Mouse (Mus musculus) midbrain, postnatal 0 days (tissue): ENCODE data around the gene Pfdn2. TPM values are rescaled to one million over a fixed set of nuclear protein-coding genes. Genes with fewer than 3 reads are reported as not detected.
A peak's percentile ranks its signal among the peaks of the same experiment; 100 is the strongest.

Experiments used
- ATAC-seq: fragments of 200-750 bp; cut with Nextera tagmentation; 2 replicates; pipeline ENCODE4 v1.8.0; 2017; ENCODE audit warnings: moderate number of reproducible peaks, mild to moderate bottlenecking, moderate TSS enrichment, moderate library complexity; ENCODE audit not compliant: low FRiP score
- DNase-seq: peaks from one replicate; pipeline ENCODE4 v3.0.0-alpha.2; 2015; ENCODE audit warnings: low spot score
- H3K27ac ChIP-seq: fragments of 300-500 bp; sonication (generic); 2 replicates; pipeline ENCODE4 v1.5.1; 2014; ENCODE audit warnings: low read depth, mild to moderate bottlenecking, low read length, mixed read lengths
- H3K27me3 ChIP-seq: fragments of 300-500 bp; sonication (generic); 2 replicates; pipeline ENCODE4 v1.6.1; 2014; ENCODE audit warnings: low read length, control low read depth, mixed read lengths; ENCODE audit not compliant: insufficient read depth
- H3K36me3 ChIP-seq: fragments of 300-500 bp; sonication (generic); 2 replicates; pipeline ENCODE4 v1.6.1; 2014; ENCODE audit warnings: low read length, control low read depth, mixed read lengths; ENCODE audit not compliant: insufficient read depth
- H3K4me1 ChIP-seq: fragments of 300-500 bp; sonication (generic); 2 replicates; pipeline ENCODE4 v1.6.1; 2014; ENCODE audit warnings: mild to moderate bottlenecking, control low read depth, antibody characterized with exemption, low read length, mixed read lengths; ENCODE audit not compliant: insufficient read depth
- H3K4me2 ChIP-seq: fragments of 300-500 bp; sonication (generic); 2 replicates; pipeline ENCODE4 v1.6.1; 2014; ENCODE audit warnings: low read depth, mild to moderate bottlenecking, low read length, mixed read lengths; ENCODE audit not compliant: poor library complexity, severe bottlenecking
- H3K4me3 ChIP-seq: fragments of 300-500 bp; sonication (generic); 2 replicates; pipeline ENCODE4 v1.5.1; 2014; ENCODE audit warnings: low read depth, mild to moderate bottlenecking, low read length, moderate library complexity
- H3K9ac ChIP-seq: fragments of 300-500 bp; sonication (generic); replicated peaks from 2 replicates; pipeline ENCODE4 v1.6.1; 2014; ENCODE audit warnings: mild to moderate bottlenecking, low read length, moderate library complexity, mixed read lengths; ENCODE audit not compliant: poor library complexity, severe bottlenecking
- H3K9me3 ChIP-seq: fragments of 300-500 bp; sonication (generic); 2 replicates; pipeline ENCODE4 v1.6.1; 2016; ENCODE audit warnings: low read length, control low read depth
- CTCF ChIP-seq: IDR thresholded peaks from 2 replicates; pipeline ENCODE4 v1.5.1; 2016; ENCODE audit warnings: antibody characterized with exemption, mild to moderate bottlenecking
- WGBS: fragments of 180-500 bp; shearing (Covaris S2); extraction: QIAGEN DNeasy Blood & Tissue Kit; methylation state at CpG from one replicate; pipeline ENCODE4 v1.1.7; 2014; 5-methylcytosine and 5-hydroxymethylcytosine counted together
- polyA plus RNA-seq: library from polyadenylated mRNA; unstranded; fragments of >200 nt; fragmentation: Nextera tagmentation; extraction: Ambion mirVana; gene quantifications from 2 replicates; pipeline ENCODE4 v1.2.1, GENCODE M21; 2015
- total RNA-seq: library from RNA; depleted of rRNA; stranded (reverse); fragments of >200 nt; gene quantifications from 2 replicates; pipeline ENCODE4 v1.2.3, GENCODE M21; 2014

The Pfdn2 gene
- total and polyA plus RNA-seq, 2 experiments from 2014 or later: 17.3 to 155 TPM

- TF ChIP-seq CTCF: no peak
- Histone ChIP-seq H3K4me1 (0 out of 2 replicates have a peak, but pooled peaks cover 4% of the 10 kb centered on the region), H3K4me2 (peak overlapping the region; percentile 83), H3K9ac (peak overlapping the region; percentile 68), H3K36me3 (peaks cover 14% of the 10 kb centered on the region), H3K9me3 (peaks cover 3% of the 10 kb centered on the region; the same call in 1 of the 2 replicates), H3K4me3 (peak overlapping the region; percentile 50), H3K27me3 (no peaks in the 10 kb centered on the region), H3K27ac (peak overlapping the region; percentile 77)
- DNase-seq (no peak), ATAC-seq (peak; percentile 48; the same call in 1 of the 2 replicates)
- 8% methylated on average over 26 of the region's 26 CpGs for WGBS
Observed at GRCm38 (mm10) chr1:171360253-171360652, 14.8 kb downstream of the Pfdn2 start.

- peak within 1 kb of the TSS; percentile 50 for H3K4me3 ChIP-seq
- H3K9me3 ChIP-seq: peaks cover 3% of the 10 kb centered on the region; the same call in 1 of the 2 replicates
- H3K27me3 ChIP-seq: no peaks in the 10 kb centered on the region
- 2% methylated on average over 21 of the region's 21 CpGs for WGBS
- DNase-seq (peak; percentile 99), ATAC-seq (peak; percentile 98)
- no peak for TF ChIP-seq CTCF
- H3K27ac ChIP-seq: peak within 1 kb of the TSS; percentile 77
- H3K36me3 ChIP-seq: peaks cover 14% of the 10 kb centered on the region
- peak within 1 kb of the TSS; percentile 71 for H3K9ac ChIP-seq
- H3K4me1 ChIP-seq: 0 out of 2 replicates have a peak, but pooled peaks cover 4% of the 10 kb centered on the region
- peak within 1 kb of the TSS; percentile 83 for H3K4me2 ChIP-seq
Observed at GRCm38 (mm10) chr1:171360656-171361055, 15.2 kb downstream of the Pfdn2 start, which contains the start of gene Klhdc9. Gene Klhdc9, minus strand, starts transcription at chr1:171360798.

GRCm38 (mm10) chr1:171361106-171362103, 15.9 kb downstream of the Pfdn2 start:
- Histone ChIP-seq H3K36me3 (peaks cover 14% of the 10 kb centered on the region), H3K27me3 (no peaks in the 10 kb centered on the region), H3K27ac (peak overlapping the region; percentile 77), H3K9me3 (peaks cover 3% of the 10 kb centered on the region; the same call in 1 of the 2 replicates), H3K4me2 (peak overlapping the region; percentile 83), H3K4me3 (peak overlapping the region; percentile 50), H3K4me1 (0 out of 2 replicates have a peak, but pooled peaks cover 4% of the 10 kb centered on the region), H3K9ac (peak overlapping the region; percentile 71)
- peak; percentile 97 for TF ChIP-seq CTCF
- ATAC-seq: peak; percentile 75
- 28% methylated on average over 16 of the region's 16 CpGs for WGBS
- DNase-seq: peak; percentile 90

GRCm38 (mm10) chr1:171365934-171366333, 20.5 kb downstream of the Pfdn2 start:
- ATAC-seq: no peak
- WGBS: 59% methylated on average over 7 of the region's 7 CpGs
- H3K4me2 ChIP-seq: no peak overlapping the region
- no peaks in the 10 kb centered on the region for H3K9me3 ChIP-seq
- no peak for DNase-seq
- 0 out of 2 replicates have a peak, but pooled peaks cover 4% of the 10 kb centered on the region for H3K4me1 ChIP-seq
- no peak for TF ChIP-seq CTCF
- H3K27me3 ChIP-seq: no peaks in the 10 kb centered on the region
- H3K9ac ChIP-seq: no peak overlapping the region
- no peak overlapping the region for H3K4me3 ChIP-seq
- H3K36me3 ChIP-seq: no peaks in the 10 kb centered on the region
- H3K27ac ChIP-seq: no peak overlapping the region

GRCm38 (mm10) chr1:171369845-171370556, 24.5 kb downstream of the Pfdn2 start, which contains the start of gene Nectin4:
Gene Nectin4, plus strand, starts transcription at chr1:171370099.
- H3K4me3 ChIP-seq: no peak within 1 kb of the TSS
- H3K9me3 ChIP-seq: no peaks in the 10 kb centered on the region
- H3K27ac ChIP-seq: no peak within 1 kb of the TSS
- no peaks in the 10 kb centered on the region for H3K36me3 ChIP-seq
- H3K27me3 ChIP-seq: no peaks in the 10 kb centered on the region; the same call in 1 of the 2 replicates
- DNase-seq: no peak
- H3K4me1 ChIP-seq: no peaks in the 10 kb centered on the region
- ATAC-seq: no peak
- 36% methylated on average over 20 of the region's 20 CpGs for WGBS
- no peak for TF ChIP-seq CTCF
- no peak within 1 kb of the TSS for H3K9ac ChIP-seq
- H3K4me2 ChIP-seq: no peak within 1 kb of the TSS
